Mouse (Mus musculus) spleen, postnatal 36 days (tissue): ENCODE data around the gene Nell2.
"Not testable (repeated sequence)": the region's sequence is repeated elsewhere in the genome, so short reads cannot be mapped to it uniquely, and the experiment has no call there.

Experiments
- DNase-seq, 2 experiments: peaks; one replicate each; pipeline ENCODE4 v3.0.0; 2022; ENCODE audit warnings: low spot score in 2 of 2, mixed read lengths in 1 of 2

Gene Nell2

GRCm38 (mm10) chr15:95241161-95241560, 287.2 kb downstream of the Nell2 start:
- DNase-seq = no peak

GRCm38 (mm10) chr15:95237021-95237420, 291.3 kb downstream of the Nell2 start:
- not testable (repeated sequence) for DNase-seq

GRCm38 (mm10) chr15:95236509-95236908, 291.9 kb downstream of the Nell2 start:
- no peak for DNase-seq

- no peak for DNase-seq
Observed at GRCm38 (mm10) chr15:95231171-95231570, 297.2 kb downstream of the Nell2 start.

GRCm38 (mm10) chr15:95216640-95217365, 311.6 kb downstream of the Nell2 start:
- DNase-seq = no peak

- no peak for DNase-seq
Observed at GRCm38 (mm10) chr15:95210551-95210950, 317.8 kb downstream of the Nell2 start.

GRCm38 (mm10) chr15:95209186-95209585, 319.2 kb downstream of the Nell2 start:
- DNase-seq = no peak

- DNase-seq = no peak
Observed at GRCm38 (mm10) chr15:95193661-95194280, 334.6 kb downstream of the Nell2 start.

- DNase-seq = no peak
Observed at GRCm38 (mm10) chr15:95192951-95193350, 335.4 kb downstream of the Nell2 start.

GRCm38 (mm10) chr15:95186226-95186625, 342.1 kb downstream of the Nell2 start:
- no peak for DNase-seq

- DNase-seq = no peak
Observed at GRCm38 (mm10) chr15:95185419-95185818, 342.9 kb downstream of the Nell2 start.

GRCm38 (mm10) chr15:95183450-95183849, 344.9 kb downstream of the Nell2 start:
- DNase-seq = no peak

GRCm38 (mm10) chr15:95156828-95157227, 371.5 kb downstream of the Nell2 start:
- no peak for DNase-seq

GRCm38 (mm10) chr15:95145118-95145517, 383.2 kb downstream of the Nell2 start:
- DNase-seq = no peak

GRCm38 (mm10) chr15:95144131-95144530, 384.2 kb downstream of the Nell2 start:
- no peak for DNase-seq

- no peak for DNase-seq
Observed at GRCm38 (mm10) chr15:95138709-95139409, 389.5 kb downstream of the Nell2 start.

- no peak for DNase-seq
Observed at GRCm38 (mm10) chr15:95137018-95137810, 391.1 kb downstream of the Nell2 start.

- no peak for DNase-seq
Observed at GRCm38 (mm10) chr15:95135926-95136609, 392.3 kb downstream of the Nell2 start.

- DNase-seq = no peak
Observed at GRCm38 (mm10) chr15:95131401-95131800, 397.0 kb downstream of the Nell2 start.

- DNase-seq = no peak
Observed at GRCm38 (mm10) chr15:95108626-95109025, 419.7 kb downstream of the Nell2 start.

- no peak for DNase-seq
Observed at GRCm38 (mm10) chr15:95107246-95107809, 421.0 kb downstream of the Nell2 start.
